Comparison of ENCODE assay signal across 24 mouse cellular contexts in genomic region chr5:144447226-144447616, GRCm38 (mm10).
DNase-seq lines count a peak whose midpoint lies in the region; ATAC-seq and TF ChIP-seq lines count a peak whose summit lies in the region.
"Had no signal": no experiment of that assay in that cellular context is flagged by ENCODE, and none has a peak within 500 bp of the region (broad histone marks: within the 10 kb centered on the region; RNA-seq: fewer than 3 reads in every experiment).

No protein-coding gene starts in this region.

- no peak overlapping the region for H3K4me2 ChIP-seq in lung, embryonic 14.5 days
- H3K4me2 ChIP-seq: embryonic facial prominence, embryonic 13.5 days; forebrain, embryonic 12.5 days; forebrain, embryonic 15.5 days; heart, embryonic 12.5 days; heart, embryonic 15.5 days had no signal

- WGBS in lung, embryonic 14.5 days, result 48% methylated on average over 8 of the region's 8 CpGs
- WGBS in small intestine, adult 2 months, result 31% methylated on average over 8 of the region's 8 CpGs
- 84% methylated on average over 8 of the region's 8 CpGs for WGBS in hindbrain, embryonic 10.5 days

- no peak for ATAC-seq in lung, embryonic 14.5 days (ENCODE audit: insufficient read depth)
- ATAC-seq: activated CD4-positive, CD25-positive, alpha-beta regulatory T cell, adult 4 months; forebrain, embryonic 15.5 days had no signal

- H3K4me1 ChIP-seq in lung, embryonic 14.5 days (ENCODE audit: insufficient read depth), result no peaks in the 10 kb centered on the region
- H3K4me1 ChIP-seq in testis, adult 2 months (ENCODE audit: control insufficient read depth, insufficient read depth, low read length), result no peaks in the 10 kb centered on the region
- H3K4me1 ChIP-seq in small intestine, adult 2 months (ENCODE audit: control insufficient read depth, insufficient read depth, insufficient read length, low read length), result peaks cover 5% of the 10 kb centered on the region; the same call in 1 of the 2 replicates
- H3K4me1 ChIP-seq in hindbrain, embryonic 10.5 days (replicated peaks), result no peaks in the 10 kb centered on the region
- H3K4me1 ChIP-seq: embryonic facial prominence, embryonic 10.5 days; embryonic facial prominence, embryonic 13.5 days; forebrain, embryonic 12.5 days; forebrain, embryonic 15.5 days; heart, embryonic 12.5 days; heart, embryonic 15.5 days had no signal

- no peak overlapping the region for H3K9ac ChIP-seq in lung, embryonic 14.5 days
- H3K9ac ChIP-seq: embryonic facial prominence, embryonic 13.5 days; forebrain, embryonic 12.5 days; forebrain, embryonic 15.5 days; heart, embryonic 12.5 days; heart, embryonic 15.5 days had no signal

- H3K4me3 ChIP-seq in lung, embryonic 14.5 days (ENCODE audit: low read depth, low read length), result no peak overlapping the region
- peak overlapping the region; percentile 21 for H3K4me3 ChIP-seq in testis, adult 2 months (ENCODE audit: control insufficient read depth, low read depth, low read length)
- no peak overlapping the region for H3K4me3 ChIP-seq in small intestine, adult 2 months (ENCODE audit: low read depth, low read length)
- no peak overlapping the region for H3K4me3 ChIP-seq in hindbrain, embryonic 10.5 days
- H3K4me3 ChIP-seq: embryonic facial prominence, embryonic 10.5 days; embryonic facial prominence, embryonic 13.5 days; erythroblast, embryonic 14.5 days; forebrain, embryonic 12.5 days; forebrain, embryonic 15.5 days; heart, embryonic 12.5 days; heart, embryonic 15.5 days had no signal

- peak; percentile 13 for DNase-seq in lung, embryonic 14.5 days
- DNase-seq in lung, postnatal 4 days, result no peak
- no peak for DNase-seq in testis, postnatal 10 days (ENCODE audit: low spot score)
- no peak for DNase-seq in hindbrain, embryonic 10.5 days (ENCODE audit: low spot score)
- DNase-seq in layer of hippocampus, adult 18-20 months (ENCODE audit: low spot score in 2 of 2), result no peak
- DNase-seq: adrenal gland, adult 8-10 months; adrenal gland, postnatal 25 days; cerebellum, adult 11-12 months; cerebellum, adult 8-10 months; cerebellum, postnatal 36 days; gastrocnemius, postnatal 25 days; heart, adult 18-20 months; heart, postnatal 10 days; heart, postnatal 36 days had no signal

- H3K9me3 ChIP-seq in lung, embryonic 14.5 days (ENCODE audit: low read depth, low read length), result no peaks in the 10 kb centered on the region
- H3K9me3 ChIP-seq in hindbrain, embryonic 10.5 days, result no peaks in the 10 kb centered on the region
- H3K9me3 ChIP-seq: embryonic facial prominence, embryonic 10.5 days; embryonic facial prominence, embryonic 13.5 days; forebrain, embryonic 12.5 days; forebrain, embryonic 15.5 days; heart, embryonic 15.5 days had no signal

- TF ChIP-seq POLR2A in testis, adult 2 months (IDR thresholded peaks at IDR 0.05; ENCODE audit: control insufficient read depth, low read depth, low read length), result no peak
- TF ChIP-seq POLR2A in small intestine, adult 2 months (IDR thresholded peaks at IDR 0.05; ENCODE audit: low read depth, low read length), result no peak

- H3K27me3 ChIP-seq in lung, embryonic 14.5 days (ENCODE audit: insufficient read depth, low read length), result no peaks in the 10 kb centered on the region
- H3K27me3 ChIP-seq in testis, adult 2 months (ENCODE audit: control insufficient read depth, insufficient read depth, low read length), result no peaks in the 10 kb centered on the region
- no peaks in the 10 kb centered on the region for H3K27me3 ChIP-seq in small intestine, adult 2 months (ENCODE audit: control insufficient read depth, insufficient read depth, low read length)
- H3K27me3 ChIP-seq in hindbrain, embryonic 10.5 days (ENCODE audit: insufficient read depth, poor library complexity, severe bottlenecking), result no peaks in the 10 kb centered on the region
- H3K27me3 ChIP-seq: embryonic facial prominence, embryonic 13.5 days; forebrain, embryonic 12.5 days; forebrain, embryonic 15.5 days; heart, embryonic 12.5 days; heart, embryonic 15.5 days had no signal

- TF ChIP-seq CTCF in lung, embryonic 14.5 days (IDR thresholded peaks at IDR 0.05; ENCODE audit: low read depth), result no peak
- TF ChIP-seq CTCF in testis, adult 2 months (IDR thresholded peaks at IDR 0.05; ENCODE audit: control insufficient read depth, insufficient read depth, insufficient replicate concordance, low read depth, low read length), result no peak
- no peak for TF ChIP-seq CTCF in small intestine, adult 2 months (IDR thresholded peaks at IDR 0.05; ENCODE audit: extremely low read depth, insufficient read length, insufficient replicate concordance, low read depth, low read length)

- no peaks in the 10 kb centered on the region for H3K36me3 ChIP-seq in lung, embryonic 14.5 days (ENCODE audit: insufficient read depth)
- H3K36me3 ChIP-seq in testis, adult 2 months (ENCODE audit: control insufficient read depth, insufficient read depth, low read length), result no peaks in the 10 kb centered on the region
- no peaks in the 10 kb centered on the region for H3K36me3 ChIP-seq in small intestine, adult 2 months (ENCODE audit: control insufficient read depth, insufficient read depth, low read length)
- H3K36me3 ChIP-seq in hindbrain, embryonic 10.5 days, result no peaks in the 10 kb centered on the region
- H3K36me3 ChIP-seq: embryonic facial prominence, embryonic 10.5 days; embryonic facial prominence, embryonic 13.5 days; forebrain, embryonic 12.5 days; forebrain, embryonic 15.5 days; heart, embryonic 12.5 days; heart, embryonic 15.5 days had no signal

- no peak overlapping the region for H3K27ac ChIP-seq in lung, embryonic 14.5 days (ENCODE audit: low read depth)
- no peak overlapping the region for H3K27ac ChIP-seq in testis, adult 2 months (ENCODE audit: control insufficient read depth, insufficient read depth, low read depth, low read length)
- H3K27ac ChIP-seq in small intestine, adult 2 months (ENCODE audit: insufficient read depth, low read depth, low read length), result peak overlapping the region; percentile 30
- H3K27ac ChIP-seq in hindbrain, embryonic 10.5 days, result no peak overlapping the region
- H3K27ac ChIP-seq: embryonic facial prominence, embryonic 10.5 days; embryonic facial prominence, embryonic 13.5 days; forebrain, embryonic 12.5 days; forebrain, embryonic 15.5 days; heart, embryonic 15.5 days had no signal
